Mouse (Mus musculus): Measurements from ENCODE around the gene Cog2. TPM values are rescaled to one million over a fixed set of nuclear protein-coding genes. Genes with fewer than 3 reads are reported as not detected.

Gene Cog2
- total and polyA plus RNA-seq, 3 experiments: 13.8 to 41.8 (median 38.2) TPM

GRCm38 (mm10) chr8:124516525-124516924 lies 4.0 kb upstream of the Cog2 start:
- DNase-seq: no peak

GRCm38 (mm10) chr8:124517142-124517541 lies 3.4 kb upstream of the Cog2 start:
- no peak for DNase-seq

GRCm38 (mm10) chr8:124521946-124522345 lies 1.4 kb downstream of the Cog2 start:
- no peak for DNase-seq

- DNase-seq: peak; percentile 9
Observed at GRCm38 (mm10) chr8:124526261-124526660, 5.7 kb downstream of the Cog2 start.

GRCm38 (mm10) chr8:124530076-124530475 lies 9.5 kb downstream of the Cog2 start:
- DNase-seq: no peak

- DNase-seq: peak; percentile 22
Observed at GRCm38 (mm10) chr8:124530556-124530955, 10.0 kb downstream of the Cog2 start.

GRCm38 (mm10) chr8:124530996-124531395 lies 10.4 kb downstream of the Cog2 start:
- no peak for DNase-seq

- no peak for DNase-seq
Observed at GRCm38 (mm10) chr8:124532626-124533025, 12.1 kb downstream of the Cog2 start.

- DNase-seq: no peak
Observed at GRCm38 (mm10) chr8:124535451-124535850, 14.9 kb downstream of the Cog2 start.

GRCm38 (mm10) chr8:124540906-124541305 lies 20.3 kb downstream of the Cog2 start:
- no peak for DNase-seq

GRCm38 (mm10) chr8:124542001-124542400 lies 21.4 kb downstream of the Cog2 start:
- DNase-seq: no peak

- DNase-seq: no peak
Observed at GRCm38 (mm10) chr8:124543272-124543671, 22.7 kb downstream of the Cog2 start.

GRCm38 (mm10) chr8:124546371-124546770 lies 25.8 kb downstream of the Cog2 start:
- peak; percentile 27 for DNase-seq

GRCm38 (mm10) chr8:124546815-124547214 lies 26.2 kb downstream of the Cog2 start:
- no peak for DNase-seq

- DNase-seq: no peak
Observed at GRCm38 (mm10) chr8:124547269-124547668, 26.7 kb downstream of the Cog2 start.

- DNase-seq: no peak
Observed at GRCm38 (mm10) chr8:124548187-124548586, 27.6 kb downstream of the Cog2 start.

GRCm38 (mm10) chr8:124551011-124551661 lies 30.6 kb downstream of the Cog2 start:
- no peak for DNase-seq

GRCm38 (mm10) chr8:124555113-124555750 lies 34.7 kb downstream of the Cog2 start:
- DNase-seq: no peak

GRCm38 (mm10) chr8:124556164-124556563 lies 35.6 kb downstream of the Cog2 start:
- no peak for DNase-seq

- DNase-seq: no peak
Observed at GRCm38 (mm10) chr8:124556658-124557057, 36.1 kb downstream of the Cog2 start.

- no peak for DNase-seq
Observed at GRCm38 (mm10) chr8:124557476-124557875, 36.9 kb downstream of the Cog2 start.

- DNase-seq: no peak
Observed at GRCm38 (mm10) chr8:124567126-124567525, 46.6 kb downstream of the Cog2 start.

- no peak for DNase-seq
Observed at GRCm38 (mm10) chr8:124567584-124567983, 47.0 kb downstream of the Cog2 start.

- no peak for DNase-seq
Observed at GRCm38 (mm10) chr8:124569100-124569499, 48.5 kb downstream of the Cog2 start.
